Mouse (Mus musculus) gastrocnemius, postnatal 4 days (tissue): ENCODE results near the gene Dlgap4. TPM values are rescaled to one million over a fixed set of nuclear protein-coding genes. Genes with fewer than 3 reads are reported as not detected.

ENCODE experiments used
- DNase-seq, 2 experiments: peaks; one replicate each; pipeline ENCODE4 v3.0.0; 2021 to 2022; ENCODE audit warnings: low spot score in 2 of 2, mixed read lengths in 2 of 2
- long read RNA-seq, 2 experiments: library from polyadenylated mRNA; stranded (forward); transcript quantifications; one replicate each; pipeline ENCODE4 v2.0.0; 2021
- total RNA-seq, 2 experiments: library from RNA; stranded (reverse); gene quantifications; 2 replicates each; pipeline ENCODE4 v1.2.3; 2021

Dlgap4 gene
- total RNA-seq, result 10 to 100 TPM; 81.1 to 93.7 TPM
- long read RNA-seq, experiment 1, transcript Dlgap4-204 (7 exons, 1,595 nt), result minor isoform, 23 of 122 reads
- long read RNA-seq, experiment 1, transcript Dlgap4-203 (7 exons, 3,402 nt), result major isoform, 62 of 122 reads
- long read RNA-seq, experiment 1, partial matches to known transcripts, result 17 of 122 reads
- long read RNA-seq, experiment 1, other reads (novel, unspliced or antisense), result 20 of 122 reads
- long read RNA-seq, experiment 2, transcript Dlgap4-204 (7 exons, 1,595 nt), result minor isoform, 21 of 152 reads
- long read RNA-seq, experiment 2, transcript Dlgap4-203 (7 exons, 3,402 nt), result major isoform, 73 of 152 reads
- long read RNA-seq, experiment 2, partial matches to known transcripts, result 14 of 152 reads
- long read RNA-seq, experiment 2, other reads (novel, unspliced or antisense), result 43 of 152 reads

DNA sequence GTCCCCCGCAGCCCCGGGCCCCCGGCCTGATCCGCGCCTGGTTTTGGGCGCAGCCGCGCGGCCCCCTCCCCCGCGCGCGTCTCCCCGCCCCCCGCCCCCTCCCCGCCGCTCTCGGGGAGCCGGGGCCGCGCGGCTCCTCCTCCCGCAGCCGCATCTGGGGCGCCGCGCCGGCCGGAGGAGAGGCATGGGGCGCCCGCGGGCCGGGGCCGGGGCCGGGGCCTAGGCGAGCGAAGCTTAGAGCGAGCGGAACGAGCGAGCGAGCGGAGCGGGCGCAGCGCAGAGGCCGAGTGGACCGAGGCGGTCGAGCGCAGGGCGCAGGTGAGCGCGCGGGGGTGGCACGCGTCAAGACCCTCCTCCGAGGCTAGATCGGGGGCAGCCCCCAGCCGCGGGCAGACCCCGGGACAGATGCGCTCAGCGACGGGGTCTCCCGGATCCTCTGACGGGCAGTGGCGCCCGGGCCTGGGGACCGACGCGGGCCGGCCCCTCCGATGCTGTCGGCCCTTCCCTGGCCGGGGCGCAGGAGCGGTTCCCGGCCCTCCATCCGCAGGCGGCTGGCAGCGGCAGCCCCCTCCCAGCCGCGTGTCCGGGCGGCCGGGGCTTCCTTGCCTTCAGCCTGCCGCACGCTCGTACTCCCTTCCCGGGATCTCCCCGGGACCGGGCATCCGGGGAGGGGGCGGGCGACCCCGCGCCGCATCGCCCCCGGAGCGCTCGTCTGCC, at the start of gene Dlgap4:
Dlgap4 (plus strand) TSS at position 165 of the 717 bp plus-strand sequence.
- DNase-seq, result no peak

GRCm38 (mm10) chr2:156566512-156566911, 47.0 kb upstream of the Dlgap4 start:
- DNase-seq, result no peak

DNA sequence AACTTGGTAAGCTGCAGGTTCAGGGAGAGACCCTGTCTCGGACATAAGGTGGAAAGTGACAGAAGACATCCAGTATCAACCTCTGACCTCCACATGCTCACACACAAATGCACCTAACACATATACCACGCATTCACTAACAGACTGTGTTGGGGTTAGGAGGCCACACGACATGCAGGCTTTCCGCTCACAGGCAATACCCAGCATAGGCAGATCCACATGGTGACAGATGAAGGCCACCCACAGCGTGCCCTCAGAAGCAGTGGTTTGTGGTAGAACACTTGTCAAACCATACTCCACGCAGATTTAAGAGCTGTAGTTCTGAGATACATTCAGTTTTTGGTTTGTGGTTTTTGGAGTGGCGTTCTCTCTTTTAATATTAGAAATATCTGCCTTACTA, 44.9 kb upstream of the Dlgap4 start:
- no peak for DNase-seq

GRCm38 (mm10) chr2:156569261-156569660, 44.2 kb upstream of the Dlgap4 start:
- no peak for DNase-seq

GRCm38 (mm10) chr2:156571521-156571920, 42.0 kb upstream of the Dlgap4 start:
- DNase-seq, result no peak

DNA sequence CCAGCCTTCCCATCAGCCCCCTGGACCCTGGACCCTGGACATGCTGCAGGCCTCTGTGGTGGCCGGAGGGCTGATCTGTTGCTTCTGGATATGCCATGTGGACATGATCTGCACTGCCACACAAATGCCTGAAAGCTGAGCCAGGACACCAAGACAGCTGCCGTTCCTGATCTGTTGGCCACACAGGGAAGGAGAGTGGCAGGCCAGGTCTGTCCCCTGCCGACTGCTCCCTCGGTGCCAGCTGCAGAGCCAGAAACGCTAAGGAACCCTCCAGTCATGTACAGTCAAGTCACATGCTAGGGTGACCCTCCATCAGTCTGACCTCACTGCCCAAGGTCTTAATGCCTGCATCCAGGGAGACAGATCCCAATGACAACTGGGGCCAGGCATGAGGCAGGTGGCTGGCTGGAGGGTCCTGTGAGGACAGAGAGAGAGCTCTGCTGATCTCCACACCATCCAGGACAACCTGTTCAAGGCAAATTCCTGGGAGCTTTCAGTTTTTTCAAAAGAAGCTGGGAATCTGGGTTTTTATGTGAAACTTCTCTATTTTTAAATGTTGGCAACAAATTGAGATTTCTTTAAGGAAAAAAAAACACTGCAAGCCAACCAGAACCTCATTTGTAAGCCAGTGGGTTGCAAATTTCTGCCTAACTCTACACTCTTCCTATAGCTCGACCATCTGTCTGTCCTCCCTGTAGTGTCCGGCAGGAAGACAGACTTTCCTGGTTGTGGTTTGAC, 36.5 kb upstream of the Dlgap4 start:
- DNase-seq, result no peak

GRCm38 (mm10) chr2:156580507-156580906, 33.0 kb upstream of the Dlgap4 start:
- no peak for DNase-seq

GRCm38 (mm10) chr2:156581244-156581643, 32.3 kb upstream of the Dlgap4 start:
- DNase-seq, result no peak

DNA sequence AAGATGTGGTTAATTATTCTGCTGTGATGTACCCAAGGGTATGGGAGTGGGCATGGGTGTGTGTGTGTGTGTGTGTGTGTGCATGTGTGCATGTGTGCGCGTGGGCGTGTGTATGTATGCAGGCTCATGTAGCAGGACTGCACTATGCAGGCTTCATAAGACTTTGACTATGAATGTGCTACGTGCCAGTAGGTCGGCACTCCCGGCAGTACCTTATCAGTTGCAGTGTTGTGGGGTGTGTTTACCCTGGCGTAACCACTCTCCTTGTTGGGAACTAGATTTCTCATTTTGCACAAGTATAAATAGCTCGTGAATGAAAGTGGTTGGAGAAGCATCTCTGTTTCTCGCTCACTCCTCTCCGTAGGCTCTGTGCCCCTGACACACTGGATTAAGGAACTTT, 30.6 kb upstream of the Dlgap4 start:
- no peak for DNase-seq

DNA sequence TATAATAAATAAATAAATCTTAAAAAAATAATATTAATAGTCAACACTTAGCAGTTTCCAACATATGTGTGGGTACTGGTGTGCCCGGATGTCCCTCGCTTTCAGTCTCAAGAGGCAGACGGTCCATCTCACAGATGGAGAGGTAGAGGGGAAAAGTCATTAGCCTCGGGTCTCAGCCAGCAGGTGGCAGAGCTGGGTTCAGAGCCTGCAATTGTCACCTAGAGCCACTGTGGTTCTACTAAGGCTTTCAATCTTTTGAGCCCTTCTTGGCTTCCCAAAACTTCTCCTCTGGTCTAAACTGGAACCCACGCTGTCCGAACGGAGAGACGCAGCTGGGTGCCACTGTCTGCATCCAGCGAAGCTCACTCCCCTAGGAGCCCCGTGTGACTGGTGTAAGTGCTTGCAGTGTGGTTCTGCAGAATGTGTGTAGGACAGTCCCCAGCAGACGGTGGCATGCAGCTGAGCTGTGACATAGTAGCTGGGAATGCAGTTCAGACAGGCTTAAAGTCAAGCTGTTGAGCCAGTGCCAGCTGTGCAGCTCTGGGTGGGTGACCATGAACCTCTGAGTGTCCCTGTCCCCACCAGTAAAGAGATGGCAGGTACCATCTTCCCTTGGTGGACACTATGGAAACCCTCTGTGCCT, 29.2 kb upstream of the Dlgap4 start:
- no peak for DNase-seq

DNA sequence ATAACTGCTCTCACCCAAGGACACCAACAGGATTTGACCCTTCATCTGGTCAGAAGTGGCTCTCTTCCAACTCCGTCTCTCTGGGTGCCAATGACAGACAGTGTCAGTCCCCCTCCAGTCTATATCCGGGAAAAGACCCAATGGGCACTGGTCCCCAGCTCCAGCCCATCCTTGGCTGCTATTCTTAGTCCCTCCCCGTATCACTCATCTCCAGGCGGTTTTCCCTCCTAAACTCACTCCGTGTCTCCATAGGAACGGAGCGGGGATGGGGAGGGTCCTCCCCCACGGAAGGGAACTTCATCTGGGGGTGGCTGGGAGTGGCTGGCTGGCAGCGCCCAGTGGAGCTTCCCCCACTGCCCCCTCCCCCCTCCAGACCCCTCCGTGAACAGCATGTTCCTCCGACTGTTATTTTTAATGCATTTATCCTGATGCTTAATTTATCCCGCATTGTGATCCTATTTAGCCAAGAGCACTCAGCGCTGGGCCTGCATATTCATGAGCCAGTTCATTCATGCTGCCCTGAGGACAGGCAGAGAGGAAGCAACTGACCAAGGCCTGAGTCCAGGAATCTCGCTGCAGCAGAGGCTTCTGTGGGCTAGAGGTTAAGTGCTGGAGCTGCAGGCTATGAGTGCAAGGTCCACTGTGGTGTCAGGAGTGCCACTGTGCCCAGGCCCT, 28.6 kb upstream of the Dlgap4 start:
- DNase-seq, result no peak

DNA sequence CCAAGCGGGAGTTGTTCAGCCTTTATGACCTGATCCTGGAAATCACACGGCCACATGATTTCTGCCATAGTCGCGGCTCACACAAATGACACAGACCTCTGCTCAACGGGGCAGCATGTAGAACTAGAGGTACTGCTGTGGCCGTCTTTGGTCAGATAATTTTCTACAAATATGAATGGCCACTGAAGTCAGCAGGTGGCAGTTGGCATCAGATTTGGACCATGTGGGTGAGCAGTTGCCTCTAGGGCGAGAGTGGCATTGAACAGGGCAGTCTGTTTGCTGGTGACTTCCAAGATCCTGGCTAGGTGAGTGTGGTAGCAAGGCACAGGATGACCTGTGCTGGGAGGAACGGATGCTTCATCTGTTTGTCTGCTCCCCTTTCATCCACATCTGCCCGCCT, 24.0 kb upstream of the Dlgap4 start:
- DNase-seq, result no peak

DNA sequence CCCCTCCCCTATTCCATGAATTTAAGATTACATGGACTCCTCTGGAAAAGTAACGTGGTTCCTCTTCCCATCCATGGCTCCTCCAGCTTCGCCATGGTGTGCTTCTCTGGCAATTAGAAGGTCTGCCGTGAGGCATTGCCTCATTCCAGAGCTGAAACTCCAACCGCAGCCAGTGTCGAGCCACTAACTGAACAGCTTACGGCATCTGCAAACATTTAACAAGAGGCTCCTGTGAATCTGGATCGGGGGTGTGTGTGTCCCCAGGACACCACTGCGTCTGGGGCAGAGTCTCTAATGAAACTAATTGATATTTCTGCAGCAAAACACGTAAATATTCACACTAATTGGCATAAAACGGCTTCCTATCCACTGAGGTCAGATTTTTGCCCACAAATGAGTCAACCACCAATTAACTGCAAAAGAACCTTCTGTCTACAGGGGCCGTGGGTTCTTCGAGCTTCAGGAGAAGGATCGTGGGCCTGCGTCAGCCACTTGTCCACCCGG, 18.5 kb upstream of the Dlgap4 start:
- DNase-seq, result no peak

DNA sequence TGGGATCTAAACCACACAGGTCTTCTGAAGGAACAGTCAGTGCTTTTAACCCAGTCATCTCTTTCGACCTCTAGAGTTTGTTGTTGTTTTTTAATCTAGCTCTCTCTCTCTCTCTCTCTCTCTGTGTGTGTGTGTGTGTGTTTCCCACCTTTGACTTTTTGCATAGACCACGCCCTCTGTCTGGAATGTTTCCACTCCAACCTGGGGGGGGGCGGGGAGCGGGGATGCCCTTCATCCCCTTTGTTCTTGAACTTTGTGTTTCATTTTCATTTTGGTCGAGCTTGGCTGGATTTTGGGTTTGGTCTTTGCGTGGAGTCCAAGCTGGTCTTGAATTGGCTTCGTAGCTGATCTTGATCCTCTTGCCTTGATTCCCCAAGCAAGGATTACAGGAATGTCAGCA, 10.9 kb upstream of the Dlgap4 start:
- no peak for DNase-seq

DNA sequence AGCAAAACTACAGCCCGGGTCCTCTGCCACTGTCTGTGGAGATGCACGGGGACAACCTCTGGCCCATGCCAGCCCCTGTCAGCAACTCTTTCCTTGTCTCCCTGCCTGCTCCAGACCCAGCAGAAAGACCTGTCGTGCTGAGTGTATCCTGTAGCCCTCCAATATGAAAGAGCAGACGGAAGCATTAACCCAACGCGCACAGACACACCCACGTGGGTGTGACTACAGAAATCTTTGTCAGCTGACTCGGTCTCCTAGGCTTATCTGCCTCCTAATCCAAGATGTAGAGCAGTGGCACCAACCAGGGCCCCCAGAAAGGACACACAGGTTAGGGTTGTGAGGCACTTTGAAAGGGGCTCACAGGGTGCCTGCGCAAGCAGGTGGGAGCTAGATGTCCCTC, 9.8 kb upstream of the Dlgap4 start:
- DNase-seq, result no peak

DNA sequence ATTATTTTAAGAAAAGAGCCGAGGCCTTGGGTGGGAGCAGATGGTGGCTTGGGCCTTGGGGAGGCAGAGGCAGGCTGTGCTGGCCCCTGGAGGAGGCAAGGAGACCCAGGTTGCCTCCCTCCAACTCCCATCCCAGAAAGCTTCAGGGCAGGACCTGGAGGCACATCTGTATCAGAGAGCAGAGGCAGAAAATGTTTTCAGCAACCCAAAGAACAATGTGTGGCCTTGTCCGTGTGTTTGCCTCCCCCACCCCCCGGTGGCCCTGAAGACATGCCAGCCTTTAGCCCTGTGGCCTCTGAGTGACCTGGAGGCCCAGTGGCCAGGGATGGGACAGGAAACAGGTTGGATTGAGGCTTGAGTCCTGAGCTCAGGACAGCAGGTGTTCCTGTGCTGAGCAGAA, 8.4 kb upstream of the Dlgap4 start:
- DNase-seq, result no peak

DNA sequence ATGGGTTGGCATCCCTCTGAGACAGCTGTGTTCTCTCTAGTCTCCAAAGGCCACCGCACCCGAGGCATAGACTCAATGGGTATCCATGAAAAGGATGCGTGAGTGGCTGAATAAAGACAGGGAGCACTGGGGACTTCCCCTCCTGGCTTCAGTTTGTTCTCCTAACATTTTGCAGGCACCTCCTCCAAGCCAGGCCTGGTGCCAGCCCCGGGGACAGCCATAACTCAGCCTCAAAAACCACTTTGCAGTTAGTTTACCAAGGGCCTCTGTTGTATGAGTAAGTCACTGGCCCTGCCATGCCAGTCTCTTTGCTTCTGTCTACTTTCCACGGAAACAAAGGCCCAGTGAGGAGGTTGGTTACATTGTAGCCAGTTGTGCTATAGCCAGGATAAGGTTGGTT, 7.5 kb upstream of the Dlgap4 start:
- DNase-seq, result no peak

DNA sequence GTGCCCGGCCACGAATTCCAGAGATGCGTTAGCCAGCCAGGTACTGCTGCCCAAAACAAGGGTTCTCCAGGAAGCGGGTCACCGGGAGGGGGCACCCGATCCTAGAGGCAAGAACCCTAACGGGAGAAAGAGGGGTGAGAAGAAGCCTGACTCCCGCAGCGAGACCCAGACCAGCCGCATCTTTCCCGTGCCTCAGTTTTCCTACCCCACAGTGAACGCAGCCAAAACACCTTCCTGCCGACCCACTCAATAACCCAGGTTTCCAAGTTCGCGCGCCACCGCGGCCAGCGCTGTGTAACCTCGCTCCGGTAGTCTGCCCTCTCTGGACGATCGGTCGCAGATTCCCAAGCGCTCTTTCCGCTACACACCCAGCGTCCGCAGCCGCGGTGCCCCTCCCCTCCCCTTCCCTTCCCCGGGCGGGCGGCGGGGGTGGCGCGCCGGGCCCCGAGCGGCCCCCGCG, 394 bp upstream of the Dlgap4 start:
- no peak for DNase-seq

DNA sequence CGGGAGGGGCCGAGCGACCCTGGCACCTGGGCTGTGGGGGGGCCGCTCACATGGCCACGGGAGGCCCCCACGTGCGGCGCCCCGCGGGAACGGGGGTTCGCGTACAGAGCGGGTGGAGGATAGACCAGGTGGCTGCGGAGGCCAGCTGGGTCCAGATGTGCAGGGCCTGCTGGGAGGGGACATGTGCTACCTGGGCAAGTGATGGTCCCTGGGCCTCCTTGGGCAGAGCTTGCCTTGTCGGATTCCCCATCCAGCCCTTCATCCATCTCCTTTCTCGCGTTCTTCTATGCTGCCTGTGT, 702 bp downstream of the Dlgap4 start:
- DNase-seq, result no peak
